Mouse (Mus musculus) stomach, postnatal 0 days (tissue): ENCODE data around the gene Slc7a14. TPM values are rescaled to one million over a fixed set of nuclear protein-coding genes. Genes with fewer than 3 reads are reported as not detected.

ENCODE experiments used
- ATAC-seq: fragments of 200-750 bp; cut with Nextera tagmentation; 2 replicates; pipeline ENCODE4 v1.8.0; 2017; ENCODE audit not compliant: low FRiP score, low TSS enrichment
- DNase-seq: peaks from one replicate; pipeline ENCODE4 v3.0.0-alpha.2; 2016; ENCODE audit warnings: low spot score
- H3K27ac ChIP-seq: fragments of 300-500 bp; sonication (generic); replicated peaks from 2 replicates; pipeline ENCODE4 v1.5.1; 2014; ENCODE audit warnings: mild to moderate bottlenecking, control low read depth
- H3K27me3 ChIP-seq: fragments of 300-500 bp; sonication (generic); 2 replicates; pipeline ENCODE4 v1.6.1; 2014; ENCODE audit warnings: low read length; ENCODE audit not compliant: control insufficient read depth, insufficient read depth
- H3K36me3 ChIP-seq: fragments of 300-500 bp; sonication (generic); 2 replicates; pipeline ENCODE4 v1.6.1; 2014; ENCODE audit warnings: low read length, mixed read lengths; ENCODE audit not compliant: control insufficient read depth, insufficient read depth
- H3K4me1 ChIP-seq: fragments of 300-500 bp; sonication (generic); replicated peaks from 2 replicates; pipeline ENCODE4 v1.6.1; 2014; ENCODE audit warnings: antibody characterized with exemption; ENCODE audit not compliant: control insufficient read depth, insufficient read depth
- H3K4me2 ChIP-seq: fragments of 300-500 bp; sonication (generic); replicated peaks from 2 replicates; pipeline ENCODE4 v1.6.1; 2014; ENCODE audit warnings: low read depth, mild to moderate bottlenecking, control low read depth, moderate library complexity
- H3K4me3 ChIP-seq: fragments of 300-500 bp; sonication (generic); 2 replicates; pipeline ENCODE4 v1.5.1; 2014; ENCODE audit warnings: low read depth, low read length, control low read depth
- H3K9ac ChIP-seq: fragments of 300-500 bp; sonication (generic); 2 replicates; pipeline ENCODE4 v1.6.1; 2014; ENCODE audit warnings: mild to moderate bottlenecking, low read length, control low read depth, mixed read lengths
- H3K9me3 ChIP-seq: fragments of 300-500 bp; sonication (generic); 2 replicates; pipeline ENCODE4 v1.6.1; 2016; ENCODE audit warnings: low read length; ENCODE audit not compliant: control insufficient read depth
- CTCF ChIP-seq: IDR thresholded peaks from 2 replicates; pipeline ENCODE4 v1.5.1; 2016; ENCODE audit warnings: antibody characterized with exemption, low read depth, mild to moderate bottlenecking, moderate library complexity
- EP300 ChIP-seq: optimal IDR thresholded peaks from 2 replicates; pipeline ENCODE3; 2016; ENCODE audit warnings: antibody characterized with exemption
- WGBS: fragments of 180-500 bp; shearing (Covaris S2); extraction: QIAGEN DNeasy Blood & Tissue Kit; methylation state at CpG from one replicate; pipeline ENCODE4 v1.1.7; 2014; 5-methylcytosine and 5-hydroxymethylcytosine counted together
- polyA plus RNA-seq: library from polyadenylated mRNA; unstranded; fragments of >200 nt; fragmentation: Nextera tagmentation; extraction: Ambion mirVana; gene quantifications from 2 replicates; pipeline ENCODE4 v1.2.1, GENCODE M21; 2015

The Slc7a14 gene
- 0.42 and 0.55 TPM in 2 replicates for polyA plus RNA-seq

DNA sequence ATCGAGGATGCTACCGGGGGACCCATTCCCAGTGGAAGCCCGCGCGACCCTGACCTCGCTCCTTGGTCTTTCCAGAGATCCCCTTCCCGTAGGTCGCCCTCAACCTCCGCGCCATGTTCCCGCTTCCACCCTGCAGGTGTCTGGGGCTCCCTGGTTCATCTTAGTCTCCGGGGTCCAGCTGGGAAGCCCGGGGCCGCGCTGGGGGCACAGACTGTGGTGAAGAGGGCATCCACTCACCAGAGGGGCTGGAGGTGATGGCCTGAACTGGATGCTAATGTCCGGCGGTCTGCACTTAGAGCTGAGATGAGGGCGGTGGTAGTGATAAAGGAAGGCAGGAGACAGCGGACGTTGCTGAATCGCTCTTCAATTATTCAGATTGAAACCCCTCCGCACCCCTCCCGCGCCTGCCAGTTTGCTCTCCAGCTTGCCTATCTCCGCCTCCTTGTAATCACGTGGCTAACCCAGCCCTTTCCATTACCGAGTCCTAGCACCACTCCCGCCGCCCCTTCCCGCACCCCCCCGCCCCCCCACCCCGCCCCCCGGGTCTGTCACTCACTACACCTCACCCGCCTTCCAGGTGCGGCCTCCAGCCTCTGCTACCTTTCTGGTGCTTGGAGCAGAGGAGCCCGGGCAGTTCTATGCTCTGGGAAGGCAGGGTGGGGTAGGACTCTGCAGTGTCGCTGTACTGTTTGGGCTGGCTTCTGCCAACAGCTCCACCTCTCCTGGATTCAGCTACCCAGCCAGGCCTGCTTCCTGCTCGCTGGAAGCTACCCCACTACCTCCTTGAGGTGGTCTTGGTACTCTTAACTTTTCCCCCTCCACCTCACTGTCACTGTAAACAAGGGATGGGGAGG is at the start of gene Slc7a14:
TSS of gene Slc7a14 (minus strand) at position 445 of the 854 bp plus-strand sequence.
- 2% methylated on average over 35 of the region's 38 CpGs for WGBS
- no peaks in the 10 kb centered on the region for H3K4me1 ChIP-seq
- H3K4me2 ChIP-seq: no peak within 1 kb of the TSS
- H3K27ac ChIP-seq: no peak within 1 kb of the TSS
- H3K4me3 ChIP-seq: 0 out of 2 replicates have a peak within 1 kb of the TSS, but pooled peaks have one; percentile 6
- ATAC-seq: peak; percentile 32
- TF ChIP-seq EP300 (no peak), CTCF (no peak)
- DNase-seq: peak; percentile 31
- no peaks in the 10 kb centered on the region for H3K36me3 ChIP-seq
- H3K9ac ChIP-seq: no peak within 1 kb of the TSS
- H3K27me3 ChIP-seq: 0 out of 2 replicates have a peak, but pooled peaks cover 2% of the 10 kb centered on the region
- no peaks in the 10 kb centered on the region for H3K9me3 ChIP-seq

DNA sequence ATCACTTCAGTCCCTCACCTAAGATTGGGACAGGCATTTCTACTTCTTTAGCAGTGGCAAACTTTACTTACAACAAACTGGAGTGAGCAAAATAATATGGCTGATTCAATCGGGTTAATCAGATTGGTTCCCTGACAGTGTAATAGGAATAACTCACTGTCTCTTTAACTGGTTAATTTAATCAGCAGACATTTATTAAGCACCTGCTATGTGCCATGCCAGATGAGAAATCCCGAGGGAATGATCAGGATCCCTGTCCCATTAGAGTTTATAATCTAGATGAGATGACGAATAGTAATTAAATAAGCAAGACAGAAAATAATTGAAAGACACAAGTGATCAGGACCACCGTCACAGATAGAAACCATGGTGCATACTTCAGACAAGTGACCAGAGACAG is 36.4 kb upstream of the Slc7a14 start:
- no peaks in the 10 kb centered on the region for H3K4me1 ChIP-seq
- ATAC-seq (no peak), DNase-seq (no peak)
- no peak overlapping the region for H3K27ac ChIP-seq
- 77% methylated on average over 4 of the region's 4 CpGs for WGBS
- TF ChIP-seq EP300 (no peak), CTCF (no peak)
- H3K9ac ChIP-seq: no peak overlapping the region
- no peaks in the 10 kb centered on the region for H3K27me3 ChIP-seq
- no peaks in the 10 kb centered on the region for H3K36me3 ChIP-seq
- no peaks in the 10 kb centered on the region for H3K9me3 ChIP-seq
- no peak overlapping the region for H3K4me2 ChIP-seq
- no peak overlapping the region for H3K4me3 ChIP-seq

DNA sequence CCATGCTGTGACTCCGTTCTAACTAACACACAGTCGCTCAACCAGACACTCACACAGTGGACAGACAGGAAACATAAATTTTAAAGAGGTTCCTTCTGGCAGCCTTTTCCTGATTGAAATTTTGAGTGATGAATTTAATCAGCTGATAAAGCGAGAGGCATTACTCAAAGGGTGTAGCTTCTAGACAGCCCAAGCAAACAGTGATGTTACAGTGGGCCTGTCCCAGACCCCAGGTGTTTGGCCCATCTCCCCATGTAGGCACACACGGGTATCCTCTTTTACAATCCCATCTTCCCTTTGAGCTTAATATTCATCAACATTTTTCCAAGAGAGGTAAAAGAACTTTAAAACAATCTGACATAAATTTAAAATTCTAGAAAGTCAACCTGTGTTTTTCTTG is 35.6 kb upstream of the Slc7a14 start:
- no peaks in the 10 kb centered on the region for H3K27me3 ChIP-seq
- no peak overlapping the region for H3K4me2 ChIP-seq
- H3K4me1 ChIP-seq: no peaks in the 10 kb centered on the region
- H3K9me3 ChIP-seq: no peaks in the 10 kb centered on the region
- no peaks in the 10 kb centered on the region for H3K36me3 ChIP-seq
- TF ChIP-seq CTCF (no peak), EP300 (no peak)
- H3K9ac ChIP-seq: no peak overlapping the region
- DNase-seq (no peak), ATAC-seq (no peak)
- 52% methylated on average over 4 of the region's 4 CpGs for WGBS
- H3K27ac ChIP-seq: no peak overlapping the region
- no peak overlapping the region for H3K4me3 ChIP-seq

DNA sequence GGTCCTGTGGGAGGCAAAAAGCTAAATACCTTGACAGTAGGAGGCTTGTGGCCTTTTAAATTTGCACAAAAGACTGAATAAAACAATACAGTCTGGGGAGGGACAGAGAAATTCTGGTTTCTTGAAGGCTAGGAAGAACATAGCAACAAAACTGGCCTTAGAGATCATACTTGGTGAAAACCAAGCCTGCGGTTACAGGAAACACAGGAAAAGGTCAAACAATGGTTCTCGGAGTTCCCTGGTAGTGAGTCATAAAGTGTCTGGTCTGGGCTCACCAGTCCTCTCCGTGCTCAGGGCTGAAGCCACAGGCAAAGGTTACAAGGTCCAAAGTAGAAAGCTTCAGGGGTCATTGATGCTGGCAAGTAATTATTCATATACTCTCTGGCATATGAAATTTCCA is 29.1 kb upstream of the Slc7a14 start:
- no peaks in the 10 kb centered on the region for H3K27me3 ChIP-seq
- H3K4me1 ChIP-seq: no peaks in the 10 kb centered on the region
- no peak overlapping the region for H3K4me2 ChIP-seq
- H3K4me3 ChIP-seq: no peak overlapping the region
- 66% methylated on average over 3 of the region's 3 CpGs for WGBS
- DNase-seq (no peak), ATAC-seq (no peak)
- H3K27ac ChIP-seq: no peak overlapping the region
- no peaks in the 10 kb centered on the region for H3K36me3 ChIP-seq
- no peaks in the 10 kb centered on the region for H3K9me3 ChIP-seq
- no peak for TF ChIP-seq EP300
- TF ChIP-seq CTCF: no peak
- no peak overlapping the region for H3K9ac ChIP-seq

DNA sequence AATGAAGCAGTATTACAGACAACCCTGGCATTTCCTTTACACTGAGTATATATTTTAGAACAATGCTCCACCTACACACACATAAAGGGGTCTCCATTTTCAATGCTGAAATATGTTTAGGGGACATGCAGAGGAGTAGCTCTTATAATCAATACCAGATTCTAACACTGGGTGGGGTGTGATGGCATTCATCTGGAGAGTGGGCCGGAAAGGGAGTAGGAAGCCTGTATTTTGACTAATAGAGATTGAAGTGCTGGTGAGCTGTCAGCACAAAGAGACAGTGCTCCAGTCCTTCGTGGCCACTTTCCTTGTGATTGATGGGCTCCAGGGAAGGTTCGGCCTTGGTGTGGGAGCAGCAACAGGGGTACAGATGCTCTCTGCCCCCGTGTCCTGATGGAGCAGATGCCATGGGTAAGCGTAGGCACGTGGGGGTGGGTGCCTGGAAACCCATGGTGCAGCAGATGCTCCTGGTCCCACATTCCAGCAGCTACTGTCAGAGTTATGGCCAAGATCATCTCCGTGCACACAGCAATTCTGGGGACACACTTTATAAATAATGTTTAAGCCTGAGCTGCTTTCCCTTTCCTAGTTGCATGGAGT is 18.2 kb upstream of the Slc7a14 start:
- Histone ChIP-seq H3K9ac (no peak overlapping the region), H3K4me1 (no peaks in the 10 kb centered on the region), H3K27me3 (no peaks in the 10 kb centered on the region), H3K27ac (no peak overlapping the region), H3K36me3 (no peaks in the 10 kb centered on the region), H3K9me3 (no peaks in the 10 kb centered on the region), H3K4me3 (no peak overlapping the region), H3K4me2 (no peak overlapping the region)
- 57% methylated on average over 7 of the region's 7 CpGs for WGBS
- ATAC-seq (no peak), DNase-seq (no peak)
- TF ChIP-seq CTCF: no peak
- no peak for TF ChIP-seq EP300

DNA sequence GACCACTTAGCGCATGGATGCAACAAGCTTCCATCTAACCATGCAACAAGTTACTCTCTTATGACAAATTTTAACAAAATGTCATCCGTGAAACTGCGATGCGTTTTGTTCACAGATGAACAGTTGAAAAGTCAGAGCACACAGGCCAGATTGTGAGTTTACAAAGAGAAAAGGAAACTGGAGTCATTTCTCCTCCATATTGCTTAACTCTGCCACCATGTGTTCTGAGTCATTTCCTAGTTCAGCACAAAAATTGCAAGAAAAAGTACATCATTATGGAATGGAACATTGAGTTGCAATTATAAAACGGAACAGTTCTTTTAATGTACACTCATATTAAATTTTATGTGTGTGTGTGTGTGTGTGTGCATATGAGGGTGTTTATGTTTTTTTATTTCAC is 17.6 kb upstream of the Slc7a14 start:
- ATAC-seq (no peak), DNase-seq (no peak)
- Histone ChIP-seq H3K27me3 (no peaks in the 10 kb centered on the region), H3K9ac (no peak overlapping the region), H3K27ac (no peak overlapping the region), H3K9me3 (no peaks in the 10 kb centered on the region), H3K4me3 (no peak overlapping the region), H3K36me3 (no peaks in the 10 kb centered on the region), H3K4me2 (no peak overlapping the region), H3K4me1 (no peaks in the 10 kb centered on the region)
- TF ChIP-seq CTCF (no peak), EP300 (no peak)
- 87% methylated on average over 5 of the region's 5 CpGs for WGBS
